In the genomic region with DNA sequence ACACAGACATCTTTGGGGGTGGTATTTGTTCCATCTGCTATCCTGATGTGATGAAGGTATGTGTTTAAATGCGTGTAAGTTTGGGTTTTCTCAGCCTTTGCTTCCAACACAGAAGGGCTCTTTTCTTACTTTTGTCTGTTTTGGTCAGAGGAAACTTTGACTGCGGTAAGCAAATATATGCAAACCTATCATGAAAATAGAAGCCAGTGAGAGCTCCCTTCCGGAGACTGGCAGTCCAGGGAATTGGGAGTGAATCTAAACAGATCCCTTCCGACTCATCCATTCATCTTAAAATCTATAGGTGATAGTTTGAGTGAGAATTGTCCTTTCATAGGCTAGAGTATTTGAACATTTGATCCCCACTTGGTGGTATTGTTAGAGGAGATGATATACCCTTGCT, we compare ENCODE assay signal across 37 mouse cellular contexts. TPM values are rescaled to one million over a fixed set of nuclear protein-coding genes. Genes with fewer than 3 reads are reported as not detected.
"Had no signal": no experiment of that assay in that cellular context is flagged by ENCODE, and none has a peak within 500 bp of the region (broad histone marks: within the 10 kb centered on the region; RNA-seq: fewer than 3 reads in every experiment).

No protein-coding gene starts in this region.

- H3K27ac ChIP-seq: limb, embryonic 10.5 days; limb, embryonic 12.5 days; limb, embryonic 13.5 days; limb, embryonic 15.5 days; liver, embryonic 12.5 days; liver, embryonic 13.5 days; liver, embryonic 14.5 days; liver, embryonic 15.5 days; lung, embryonic 15.5 days; macrophage; midbrain, embryonic 10.5 days; midbrain, embryonic 12.5 days; midbrain, embryonic 13.5 days; midbrain, embryonic 15.5 days; neural tube, embryonic 12.5 days had no signal

- H3K27me3 ChIP-seq: limb, embryonic 13.5 days; limb, embryonic 15.5 days; liver, embryonic 12.5 days; liver, embryonic 13.5 days; lung, embryonic 15.5 days; midbrain, embryonic 12.5 days; midbrain, embryonic 13.5 days; midbrain, embryonic 15.5 days; neural tube, embryonic 12.5 days had no signal

- H3K4me2 ChIP-seq: limb, embryonic 12.5 days; limb, embryonic 13.5 days; limb, embryonic 15.5 days; liver, embryonic 11.5 days; liver, embryonic 12.5 days; liver, embryonic 13.5 days; liver, embryonic 15.5 days; lung, embryonic 14.5 days; lung, embryonic 15.5 days; midbrain, embryonic 11.5 days; midbrain, embryonic 12.5 days; midbrain, embryonic 13.5 days; midbrain, embryonic 15.5 days; neural tube, embryonic 12.5 days had no signal

- H3K4me1 ChIP-seq: limb, embryonic 10.5 days; limb, embryonic 12.5 days; limb, embryonic 13.5 days; limb, embryonic 15.5 days; liver, embryonic 12.5 days; liver, embryonic 13.5 days; liver, embryonic 15.5 days; lung, embryonic 15.5 days; midbrain, embryonic 10.5 days; midbrain, embryonic 12.5 days; midbrain, embryonic 13.5 days; midbrain, embryonic 15.5 days; neural tube, embryonic 12.5 days had no signal

- H3K4me3 ChIP-seq: limb, embryonic 10.5 days; limb, embryonic 12.5 days; limb, embryonic 13.5 days; limb, embryonic 15.5 days; liver, embryonic 12.5 days; liver, embryonic 13.5 days; liver, embryonic 15.5 days; lung, embryonic 15.5 days; megakaryocyte, embryonic 14.5 days; midbrain, embryonic 10.5 days; midbrain, embryonic 12.5 days; midbrain, embryonic 13.5 days; midbrain, embryonic 15.5 days; myocyte; neural tube, embryonic 12.5 days had no signal

- H3K9ac ChIP-seq: limb, embryonic 12.5 days; limb, embryonic 13.5 days; limb, embryonic 15.5 days; liver, embryonic 12.5 days; liver, embryonic 13.5 days; liver, embryonic 14.5 days; liver, embryonic 15.5 days; liver, postnatal 0 days; lung, embryonic 14.5 days; lung, embryonic 15.5 days; midbrain, embryonic 12.5 days; midbrain, embryonic 13.5 days; midbrain, embryonic 15.5 days; neural tube, embryonic 12.5 days had no signal

- H3K9me3 ChIP-seq: limb, embryonic 10.5 days; limb, embryonic 12.5 days; limb, embryonic 13.5 days; limb, embryonic 15.5 days; liver, embryonic 12.5 days; liver, embryonic 13.5 days; liver, embryonic 15.5 days; lung, embryonic 15.5 days; midbrain, embryonic 10.5 days; midbrain, embryonic 12.5 days; midbrain, embryonic 13.5 days; midbrain, embryonic 15.5 days; neural tube, embryonic 12.5 days had no signal

- H3K36me3 ChIP-seq: limb, embryonic 10.5 days; limb, embryonic 12.5 days; limb, embryonic 13.5 days; limb, embryonic 15.5 days; liver, embryonic 12.5 days; liver, embryonic 13.5 days; liver, embryonic 15.5 days; lung, embryonic 15.5 days; midbrain, embryonic 10.5 days; midbrain, embryonic 12.5 days; midbrain, embryonic 13.5 days; midbrain, embryonic 15.5 days; neural tube, embryonic 12.5 days had no signal

- DNase-seq: left cerebral cortex, postnatal 4 days; liver; liver, embryonic 13.5 days; liver, postnatal 0 days; lung, adult 18-20 months; lung, adult 2 months; lung, embryonic 14.5 days; lung, postnatal 10 days; lung, postnatal 14 days; lung, postnatal 36 days; lung, postnatal 4 days; midbrain, embryonic 14.5 days had no signal

RNA-seq across cellular contexts. Expression of gene Tomt, which starts 17.7 kb away (rescaled TPM):
- total RNA-seq: left cerebral cortex, postnatal 10 days; left cerebral cortex, postnatal 4 days; liver, adult 2 months; megakaryocyte progenitor cell, adult 5-6 weeks; midbrain, postnatal 0 days; monocyte, adult 5-6 weeks had no signal
- polyA plus RNA-seq: lung, adult 2 months had no signal

RNA-seq across cellular contexts. Expression of gene Folr1, which starts 17.9 kb away (rescaled TPM):
- total RNA-seq: liver, adult 2 months; monocyte, adult 5-6 weeks had no signal
- polyA plus RNA-seq: limb, embryonic 10.5 days; limb, embryonic 11.5 days; limb, embryonic 12.5 days; macrophage had no signal

RNA-seq across cellular contexts. Expression of gene Folr2, which starts 31.5 kb away (rescaled TPM):
- total RNA-seq: megakaryocyte progenitor cell, adult 5-6 weeks; megakaryocyte-erythroid progenitor cell, adult 5-6 weeks; monocyte, adult 5-6 weeks had no signal
- polyA plus RNA-seq: limb, embryonic 12.5 days; myocyte had no signal
